Mouse (Mus musculus): Measurements from ENCODE around the gene Msh3. TPM values are rescaled to one million over a fixed set of nuclear protein-coding genes. Genes with fewer than 3 reads are reported as not detected.
"Not testable (repeated sequence)": the region's sequence is repeated elsewhere in the genome, so short reads cannot be mapped to it uniquely, and the experiment has no call there.

The Msh3 gene
- total RNA-seq, 1 experiment from 2014 or later = 46.9 TPM

DNA sequence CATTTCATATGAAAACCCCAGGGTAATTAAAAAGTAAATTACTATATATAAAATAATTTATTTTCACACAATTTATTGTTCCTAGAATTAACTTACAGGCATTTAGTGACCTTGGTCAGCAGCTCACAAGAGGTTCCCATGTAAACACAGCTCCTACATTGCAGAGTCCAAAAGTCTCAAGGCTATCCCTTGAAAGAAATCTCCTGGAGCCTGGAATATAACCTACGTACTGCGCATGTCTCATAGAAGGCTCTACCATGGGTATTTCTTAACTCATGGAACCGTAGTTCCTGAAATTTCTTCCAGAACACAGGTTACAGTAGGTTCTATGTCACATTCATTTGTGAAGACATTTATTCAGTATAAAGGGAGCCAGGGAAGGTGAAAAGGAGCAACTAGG lies 131.2 kb downstream of the Msh3 start:
- ATAC-seq (replicated peaks in 1 of 2; ENCODE audit: insufficient read depth in 1 of 2, low FRiP score in 2 of 2, low TSS enrichment in 1 of 2, low read depth in 1 of 2, poor library complexity in 2 of 2, severe bottlenecking in 2 of 2) = no peak

DNA sequence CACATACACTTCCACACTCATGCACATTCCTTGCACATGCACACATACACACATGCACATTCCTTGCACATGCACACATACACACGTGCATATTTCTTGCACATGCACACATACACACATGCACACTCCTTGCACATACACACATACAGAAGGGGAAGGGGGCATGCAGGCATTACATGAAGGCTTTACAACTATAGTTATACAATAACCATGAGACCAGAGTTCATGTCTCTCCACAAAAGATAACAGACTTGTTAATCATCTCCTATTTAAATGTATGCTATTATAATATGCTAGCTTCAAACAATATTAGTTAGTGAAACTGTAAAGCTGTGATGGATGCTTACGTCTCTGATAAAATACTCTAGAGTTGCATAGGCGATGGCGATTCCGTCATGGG lies 132.0 kb downstream of the Msh3 start:
- no peak for ATAC-seq (replicated peaks in 1 of 2; ENCODE audit: insufficient read depth in 1 of 2, low FRiP score in 2 of 2, low TSS enrichment in 1 of 2, low read depth in 1 of 2, poor library complexity in 2 of 2, severe bottlenecking in 2 of 2)

- no peak for ATAC-seq (replicated peaks in 1 of 2; ENCODE audit: insufficient read depth in 1 of 2, low FRiP score in 2 of 2, low TSS enrichment in 1 of 2, low read depth in 1 of 2, poor library complexity in 2 of 2, severe bottlenecking in 2 of 2)
These were observed 135.0 kb downstream of the Msh3 start for GRCm38 (mm10) chr13:92219774-92220173.

GRCm38 (mm10) chr13:92217216-92217615 lies 137.6 kb downstream of the Msh3 start:
- no peak for ATAC-seq (replicated peaks in 1 of 2; ENCODE audit: insufficient read depth in 1 of 2, low FRiP score in 2 of 2, low TSS enrichment in 1 of 2, low read depth in 1 of 2, poor library complexity in 2 of 2, severe bottlenecking in 2 of 2)

DNA sequence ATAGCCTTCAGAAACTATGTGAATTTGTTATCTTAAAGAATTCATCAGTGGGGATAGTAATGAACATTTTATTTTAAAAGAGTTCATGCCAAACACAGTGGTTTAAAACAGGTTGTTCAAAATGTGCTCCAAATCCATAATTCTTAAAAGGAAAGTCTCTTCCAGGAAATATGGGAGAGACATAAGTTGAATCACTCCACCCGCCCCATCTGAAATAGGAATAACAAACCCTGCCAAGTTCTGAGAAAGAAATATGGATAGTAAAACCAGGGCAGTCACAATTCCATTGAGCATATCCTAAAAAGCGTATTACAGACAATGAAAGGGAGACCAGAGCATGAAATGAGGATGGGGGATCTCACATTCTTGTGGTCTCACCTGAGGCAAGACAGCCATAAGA lies 157.9 kb downstream of the Msh3 start:
- no peak for ATAC-seq (replicated peaks in 1 of 2; ENCODE audit: insufficient read depth in 1 of 2, low FRiP score in 2 of 2, low TSS enrichment in 1 of 2, low read depth in 1 of 2, poor library complexity in 2 of 2, severe bottlenecking in 2 of 2)

DNA sequence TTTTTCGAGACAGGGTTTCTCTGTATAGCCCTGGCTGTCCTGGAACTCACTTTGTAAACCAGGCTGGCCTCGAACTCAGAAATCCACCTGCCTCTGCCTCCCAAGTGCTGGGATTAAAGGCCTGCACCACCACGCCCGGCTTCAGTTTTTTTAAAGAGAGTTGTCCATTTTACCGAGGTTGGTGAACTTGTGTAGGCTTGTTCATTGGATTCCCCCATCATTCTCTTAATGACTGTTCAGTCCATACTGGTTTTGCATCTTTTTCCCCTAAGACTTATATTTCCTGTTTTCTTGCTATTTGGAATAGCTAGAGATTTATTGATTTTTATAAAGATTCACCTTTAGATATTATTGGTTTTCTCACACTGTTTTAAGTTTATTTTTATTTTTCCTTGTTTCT lies 161.0 kb downstream of the Msh3 start:
- ATAC-seq (replicated peaks in 1 of 2; ENCODE audit: insufficient read depth in 1 of 2, low FRiP score in 2 of 2, low TSS enrichment in 1 of 2, low read depth in 1 of 2, poor library complexity in 2 of 2, severe bottlenecking in 2 of 2) = not testable (repeated sequence)

DNA sequence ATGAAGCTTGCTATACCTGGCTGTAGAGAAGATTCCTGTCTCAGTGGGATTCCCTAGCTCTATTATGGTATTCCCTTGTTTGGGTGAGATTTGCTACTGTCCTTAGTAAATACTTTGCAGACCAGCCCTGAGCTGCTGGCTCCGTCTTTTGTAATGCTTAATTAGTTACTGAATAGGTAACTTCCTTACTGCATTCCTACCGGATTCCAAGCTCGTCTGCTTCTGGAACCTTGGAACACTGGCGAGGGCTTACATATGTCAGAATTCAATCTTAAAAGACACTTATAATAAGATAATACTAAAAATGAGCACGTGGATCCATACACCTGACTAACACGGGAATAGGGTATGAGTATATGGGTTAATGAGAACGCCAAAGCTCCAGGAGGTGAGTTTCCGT lies 182.1 kb downstream of the Msh3 start:
- ATAC-seq (replicated peaks in 1 of 2; ENCODE audit: insufficient read depth in 1 of 2, low FRiP score in 2 of 2, low TSS enrichment in 1 of 2, low read depth in 1 of 2, poor library complexity in 2 of 2, severe bottlenecking in 2 of 2) = not testable (repeated sequence)

Other genes starting within 250 kb of the Msh3 start
- not detected in 2 replicates for gene Rasgrf2, start 223.3 kb downstream of the Msh3 start, total RNA-seq (2017)
- gene Gm20379, start 49.0 kb downstream of the Msh3 start, total RNA-seq (2017) = not detected in 2 replicates
- gene Dhfr, start 277 bp downstream of the Msh3 start, total RNA-seq (2017) = 20.6 and 27.1 TPM in 2 replicates
- gene Ankrd34b, start 70.9 kb upstream of the Msh3 start, total RNA-seq (2017) = not detected in 2 replicates
- 8.5 and 10.1 TPM in 2 replicates for gene Fam151b, start 129.0 kb upstream of the Msh3 start, total RNA-seq (2017)
- gene Zfyve16, start 175.9 kb upstream of the Msh3 start, total RNA-seq (2017) = 11.5 and 15.4 TPM in 2 replicates
- not detected in 2 replicates for gene Spz1, start 221.2 kb upstream of the Msh3 start, total RNA-seq (2017)

Measured in hematopoietic stem cell, adult 5-6 weeks (primary cell).